Mouse (Mus musculus) thymus, adult 2 months (tissue): ENCODE results near the gene Ncf1. TPM values are rescaled to one million over a fixed set of nuclear protein-coding genes. Genes with fewer than 3 reads are reported as not detected.

Source experiments
- DNase-seq: peaks from one replicate; pipeline ENCODE4 v3.0.0; 2021
- H3K27ac ChIP-seq: fragments of 200-500 bp; 2 replicates; pipeline ENCODE4 v1.5.1; 2012; ENCODE audit warnings: low read length, control low read depth; ENCODE audit not compliant: control insufficient read depth, insufficient read depth
- H3K27me3 ChIP-seq: fragments of 200-500 bp; 2 replicates; pipeline ENCODE4 v1.6.1; 2012; ENCODE audit warnings: mild to moderate bottlenecking, low read length, moderate library complexity, mixed read lengths; ENCODE audit not compliant: control insufficient read depth, insufficient read depth
- H3K36me3 ChIP-seq: fragments of 200-500 bp; 2 replicates; pipeline ENCODE4 v1.6.1; 2012; ENCODE audit warnings: mild to moderate bottlenecking, low read length, moderate library complexity; ENCODE audit not compliant: control insufficient read depth, insufficient read depth
- H3K4me1 ChIP-seq: fragments of 200-500 bp; replicated peaks from 2 replicates; pipeline ENCODE4 v1.6.1; 2012; ENCODE audit warnings: low read length; ENCODE audit not compliant: control insufficient read depth, insufficient read depth
- H3K4me3 ChIP-seq: fragments of 200-500 bp; 2 replicates; pipeline ENCODE4 v1.5.1; 2012; ENCODE audit warnings: mild to moderate bottlenecking, low read length, control low read depth, moderate library complexity; ENCODE audit not compliant: control insufficient read depth, insufficient read depth
- CTCF ChIP-seq: fragments of 200-500 bp; IDR thresholded peaks from 2 replicates; pipeline ENCODE4 v1.5.1; 2012; ENCODE audit warnings: mild to moderate bottlenecking, control low read depth, low read length, moderate library complexity, borderline replicate concordance; ENCODE audit not compliant: control insufficient read depth, poor library complexity, insufficient read depth; ENCODE audit errors: extremely low read depth
- POLR2A ChIP-seq: fragments of 200-500 bp; IDR thresholded peaks from 2 replicates; pipeline ENCODE4 v1.6.1; 2012; ENCODE audit warnings: mild to moderate bottlenecking, low read length, control low read depth, moderate library complexity; ENCODE audit not compliant: control insufficient read depth, poor library complexity, insufficient read depth; ENCODE audit errors: extremely low read depth
- WGBS: fragments of 180-500 bp; shearing (Covaris S2); methylation state at CpG from one replicate; pipeline ENCODE4 v1.1.7; 2018; 5-methylcytosine and 5-hydroxymethylcytosine counted together
- polyA plus RNA-seq: library from polyadenylated mRNA; depleted of rRNA; stranded (reverse); fragments of >200 nt; gene quantifications from 2 replicates; pipeline ENCODE4 v1.2.3, GENCODE M21; 2012

Ncf1 gene
- polyA plus RNA-seq, 1 experiment: 35.9 TPM

DNA sequence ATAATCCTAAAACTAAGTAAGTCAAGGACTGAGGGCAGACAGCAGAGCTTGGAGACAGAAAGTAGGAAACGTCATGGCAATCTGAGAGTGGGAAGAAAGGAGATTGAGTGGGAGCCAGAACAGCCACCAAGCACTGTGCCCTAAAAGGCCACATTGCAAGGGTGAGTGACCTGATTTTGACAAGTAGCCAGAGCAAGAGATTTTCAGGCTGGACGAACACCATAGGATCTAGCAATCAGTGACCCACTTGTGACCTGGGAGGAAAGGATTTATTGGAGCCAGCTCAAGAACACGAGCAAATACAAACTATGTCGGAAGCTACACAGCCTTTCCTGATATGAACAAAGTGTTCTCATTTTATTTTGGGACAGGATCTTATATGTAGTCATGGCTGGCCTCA, 46.7 kb downstream of the Ncf1 start:
- TF ChIP-seq POLR2A (no peak), CTCF (no peak)
- WGBS: 72% methylated on average over 4 of the region's 4 CpGs
- Histone ChIP-seq H3K4me1 (peaks cover 18% of the 10 kb centered on the region), H3K27ac (no peak overlapping the region), H3K4me3 (no peak overlapping the region), H3K27me3 (no peaks in the 10 kb centered on the region), H3K36me3 (no peaks in the 10 kb centered on the region)
- no peak for DNase-seq

DNA sequence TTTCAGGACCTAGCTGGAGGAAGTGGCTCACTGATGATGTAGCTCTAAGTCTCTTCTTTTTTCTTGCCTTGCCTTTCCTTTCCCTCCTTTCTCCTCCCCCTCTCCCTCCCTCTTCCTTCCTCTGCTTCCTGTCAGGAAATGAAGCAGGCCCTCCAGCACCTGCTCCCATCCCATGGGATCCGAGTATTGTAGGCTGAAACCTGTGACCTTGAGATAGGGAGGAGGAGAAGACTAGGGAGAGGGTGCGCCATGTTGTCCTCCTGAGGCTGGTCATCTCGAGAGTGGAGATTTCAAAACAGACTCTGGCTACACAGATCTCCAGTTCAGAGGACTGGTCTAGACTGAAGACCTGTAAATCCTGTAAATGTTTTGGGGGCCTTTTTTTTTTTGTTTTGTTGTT, 47.3 kb downstream of the Ncf1 start:
- Histone ChIP-seq H3K27me3 (no peaks in the 10 kb centered on the region), H3K27ac (no peak overlapping the region), H3K36me3 (no peaks in the 10 kb centered on the region), H3K4me1 (peaks cover 18% of the 10 kb centered on the region), H3K4me3 (no peak overlapping the region)
- no peak for DNase-seq
- TF ChIP-seq CTCF: no peak
- no peak for TF ChIP-seq POLR2A
- 84% methylated on average over 3 of the region's 3 CpGs for WGBS

DNA sequence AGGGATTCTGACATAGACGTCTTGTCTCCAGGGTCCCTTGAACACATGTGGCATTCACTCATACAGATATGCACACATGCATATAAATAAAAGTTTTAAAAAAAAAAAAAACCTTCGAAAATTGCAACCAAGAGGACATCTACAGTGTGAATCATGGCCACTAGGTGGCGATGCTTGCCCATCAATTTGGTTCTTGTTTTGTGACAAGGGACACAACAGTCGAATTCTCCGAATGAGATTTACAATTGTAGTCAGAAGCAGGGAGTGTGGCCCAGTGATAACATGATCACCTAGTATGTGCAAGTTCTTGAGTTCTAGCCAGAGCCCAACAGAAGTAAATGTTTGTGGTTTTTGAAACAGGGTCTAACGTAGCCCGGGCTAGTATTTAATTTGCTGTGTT, 49.6 kb downstream of the Ncf1 start:
- DNase-seq: peak; percentile 84
- TF ChIP-seq CTCF (no peak), POLR2A (no peak)
- H3K4me1 ChIP-seq: peaks cover 23% of the 10 kb centered on the region
- 14% methylated on average over 7 of the region's 7 CpGs for WGBS
- no peak overlapping the region for H3K27ac ChIP-seq
- H3K27me3 ChIP-seq: no peaks in the 10 kb centered on the region
- H3K4me3 ChIP-seq: no peak overlapping the region
- no peaks in the 10 kb centered on the region for H3K36me3 ChIP-seq

DNA sequence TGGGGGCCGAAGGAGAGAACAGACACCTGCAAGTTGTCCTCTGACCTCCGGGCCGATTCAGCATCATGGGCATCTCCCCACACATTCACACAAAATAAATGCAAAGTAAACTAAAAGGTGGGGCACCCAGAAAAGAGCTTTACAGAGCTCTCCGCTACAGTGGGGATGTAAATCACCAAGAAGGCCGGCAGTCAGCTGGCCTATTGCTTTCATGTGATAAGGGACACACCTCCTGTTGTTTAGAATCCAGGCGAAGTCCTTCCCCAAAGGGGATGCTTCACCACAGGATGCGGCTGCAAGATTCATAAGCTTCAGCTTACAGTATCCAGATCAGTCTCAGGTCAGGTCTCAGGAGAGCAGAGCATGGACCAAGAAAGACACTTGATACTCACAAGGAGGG, 50.9 kb downstream of the Ncf1 start:
- H3K27ac ChIP-seq: no peak overlapping the region
- H3K4me1 ChIP-seq: peaks cover 19% of the 10 kb centered on the region
- 91% methylated on average over 7 of the region's 7 CpGs for WGBS
- no peak overlapping the region for H3K4me3 ChIP-seq
- no peak for TF ChIP-seq POLR2A
- no peak for TF ChIP-seq CTCF
- no peaks in the 10 kb centered on the region for H3K27me3 ChIP-seq
- no peak for DNase-seq
- H3K36me3 ChIP-seq: no peaks in the 10 kb centered on the region

DNA sequence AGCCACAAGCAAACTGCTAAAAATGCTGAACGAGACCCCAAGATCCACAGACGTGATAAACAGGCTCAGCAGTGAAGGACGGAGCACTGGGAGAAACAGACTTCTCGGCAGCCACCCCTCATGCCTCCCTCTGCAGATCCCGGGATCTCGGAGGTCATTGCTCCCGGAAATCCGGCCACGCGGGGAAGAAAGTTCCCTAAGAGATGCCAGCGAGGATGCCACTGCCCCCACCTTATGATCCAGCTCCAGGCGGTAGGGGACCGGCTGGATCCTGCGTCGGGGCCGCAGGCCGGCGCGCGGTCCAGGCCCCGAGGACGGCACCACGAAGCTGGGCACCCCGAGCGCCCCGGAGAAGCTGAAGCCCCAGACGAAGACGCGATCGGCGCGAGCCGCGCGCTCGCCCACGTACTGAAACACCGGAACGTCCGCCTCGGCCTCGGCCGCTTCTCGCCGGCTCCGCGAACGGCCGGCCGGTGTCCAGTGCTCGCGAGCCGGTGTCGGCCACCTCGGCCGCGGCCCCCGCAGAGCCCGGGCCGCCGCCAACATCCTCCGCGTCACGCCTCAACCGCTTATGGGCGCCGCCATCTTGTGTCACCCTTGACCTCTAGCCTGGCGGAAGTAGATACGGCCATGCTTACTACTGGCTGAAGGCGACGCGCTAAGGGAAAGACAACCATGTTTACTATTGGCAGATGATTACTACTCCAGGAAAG, 53.1 kb downstream of the Ncf1 start, which contains the start of gene Rcc1l:
Gene Rcc1l, minus strand, starts transcription at position 606 of the 713 bp plus-strand sequence.
- H3K4me1 ChIP-seq: peaks cover 9% of the 10 kb centered on the region
- H3K36me3 ChIP-seq: no peaks in the 10 kb centered on the region
- H3K27me3 ChIP-seq: no peaks in the 10 kb centered on the region
- under 1% methylated on average over 72 of the region's 72 CpGs for WGBS
- DNase-seq: peak; percentile 82
- TF ChIP-seq POLR2A (0 out of 2 replicates have a peak, but pooled peaks have one; percentile 14), CTCF (0 out of 2 replicates have a peak, but pooled peaks have one; percentile 25)
- no peak within 1 kb of the TSS for H3K27ac ChIP-seq
- H3K4me3 ChIP-seq: peak within 1 kb of the TSS; percentile 83

DNA sequence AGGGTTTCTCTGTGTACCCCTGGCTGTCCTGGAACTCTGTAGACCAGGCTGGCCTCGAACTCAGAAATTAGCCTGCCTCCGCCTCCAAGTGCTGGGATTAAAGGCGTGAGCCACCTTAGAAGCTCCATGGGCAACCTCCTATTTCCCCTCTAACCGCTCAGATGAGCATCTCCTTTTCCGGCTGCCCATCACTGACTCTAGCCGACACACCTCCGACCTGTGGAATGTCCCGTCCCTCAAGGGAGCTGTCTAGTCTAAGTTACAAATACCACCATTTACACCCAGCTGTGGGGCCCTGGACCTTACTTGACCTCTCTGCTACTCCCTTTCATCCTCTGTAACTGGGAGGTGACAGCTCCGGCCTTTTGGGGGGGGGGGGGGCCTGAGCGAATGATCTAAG, 53.7 kb downstream of the Ncf1 start:
- H3K36me3 ChIP-seq: peaks cover 5% of the 10 kb centered on the region; the same call in 1 of the 2 replicates
- peak overlapping the region; percentile 83 for H3K4me3 ChIP-seq
- DNase-seq: no peak
- peaks cover 9% of the 10 kb centered on the region for H3K4me1 ChIP-seq
- no peaks in the 10 kb centered on the region for H3K27me3 ChIP-seq
- no peak overlapping the region for H3K27ac ChIP-seq
- TF ChIP-seq CTCF (no peak), POLR2A (no peak)
- WGBS: 24% methylated on average over 10 of the region's 10 CpGs
